9 mouse cellular contexts compared by ENCODE assay signal in genomic region chr12:51058569-51058968, GRCm38 (mm10).
DNase-seq lines count a peak whose midpoint lies in the region; ATAC-seq and TF ChIP-seq lines count a peak whose summit lies in the region.
"Had no signal": no experiment of that assay in that cellular context is flagged by ENCODE, and none has a peak within 500 bp of the region (broad histone marks: within the 10 kb centered on the region; RNA-seq: fewer than 3 reads in every experiment).

No protein-coding gene starts in this region.

- TF ChIP-seq CTCF in E14TG2a.4 (conservative IDR thresholded peaks at IDR 0.05; ENCODE audit: low read length), result no peak

- H3K4me3 ChIP-seq in E14TG2a.4 (replicated peaks; ENCODE audit: low read length), result 0 out of 2 replicates have a peak overlapping the region, but pooled peaks have one; percentile 7
- H3K4me3 ChIP-seq in forebrain, embryonic 16.5 days (replicated peaks; ENCODE audit: low read length), result no peak overlapping the region
- no peak overlapping the region for H3K4me3 ChIP-seq in intestine, embryonic 16.5 days (ENCODE audit: low read length)
- no peak overlapping the region for H3K4me3 ChIP-seq in midbrain, embryonic 11.5 days (ENCODE audit: low read depth, low read length)

- H3K27me3 ChIP-seq in E14TG2a.4 (ENCODE audit: insufficient read depth, low read length), result no peaks in the 10 kb centered on the region; the same call in 1 of the 2 replicates
- H3K27me3 ChIP-seq in forebrain, embryonic 16.5 days (replicated peaks; ENCODE audit: control insufficient read depth, insufficient read depth, low read length), result no peaks in the 10 kb centered on the region
- H3K27me3 ChIP-seq in intestine, embryonic 16.5 days (replicated peaks; ENCODE audit: control insufficient read depth, insufficient read depth, low read length), result no peaks in the 10 kb centered on the region
- H3K27me3 ChIP-seq in midbrain, embryonic 11.5 days (ENCODE audit: control insufficient read depth, insufficient read depth, low read length), result no peaks in the 10 kb centered on the region

- no peak overlapping the region for H3K4me2 ChIP-seq in forebrain, embryonic 16.5 days (ENCODE audit: low read length)
- peak overlapping the region; percentile 24 for H3K4me2 ChIP-seq in intestine, embryonic 16.5 days (ENCODE audit: low read depth, low read length)
- peak overlapping the region; percentile 17; the same call in 1 of the 2 replicates for H3K4me2 ChIP-seq in midbrain, embryonic 11.5 days

- H3K9ac ChIP-seq in forebrain, embryonic 16.5 days (replicated peaks; ENCODE audit: low read depth, low read length), result no peak overlapping the region
- H3K9ac ChIP-seq in intestine, embryonic 16.5 days (ENCODE audit: low read depth, low read length), result 0 out of 2 replicates have a peak overlapping the region, but pooled peaks have one; percentile 30
- no peak overlapping the region for H3K9ac ChIP-seq in midbrain, embryonic 11.5 days (ENCODE audit: low read length)

- no peak overlapping the region for H3K27ac ChIP-seq in forebrain, embryonic 16.5 days (ENCODE audit: low read length)
- no peak overlapping the region for H3K27ac ChIP-seq in intestine, embryonic 16.5 days (ENCODE audit: low read length)
- H3K27ac ChIP-seq in midbrain, embryonic 11.5 days (ENCODE audit: low read depth, low read length), result no peak overlapping the region
- H3K27ac ChIP-seq: macrophage had no signal

- 30% methylated on average over 12 of the region's 12 CpGs for WGBS in forebrain, embryonic 16.5 days
- 25% methylated on average over 12 of the region's 12 CpGs for WGBS in intestine, embryonic 16.5 days
- WGBS in midbrain, embryonic 11.5 days, result 32% methylated on average over 12 of the region's 12 CpGs

- peaks cover 10% of the 10 kb centered on the region for H3K4me1 ChIP-seq in E14TG2a.4 (replicated peaks; ENCODE audit: low read depth, low read length)
- H3K4me1 ChIP-seq in forebrain, embryonic 16.5 days (replicated peaks; ENCODE audit: control insufficient read depth, insufficient read depth, low read length), result peaks cover 5% of the 10 kb centered on the region; the same call in 1 of the 2 replicates
- H3K4me1 ChIP-seq in intestine, embryonic 16.5 days (ENCODE audit: control insufficient read depth, insufficient read depth, low read length), result no peaks in the 10 kb centered on the region
- no peaks in the 10 kb centered on the region for H3K4me1 ChIP-seq in midbrain, embryonic 11.5 days (ENCODE audit: control insufficient read depth, insufficient read depth, low read length)

- 0 out of 2 replicates have a peak, but pooled peaks have one; percentile 38 for ATAC-seq in forebrain, embryonic 16.5 days
- ATAC-seq in intestine, embryonic 16.5 days, result no peak
- peak; percentile 38; the same call in 1 of the 2 replicates for ATAC-seq in midbrain, embryonic 11.5 days (ENCODE audit: low FRiP score)

- peak; percentile 5 for DNase-seq in adrenal gland, postnatal 25 days
- DNase-seq in adrenal gland, postnatal 36 days, result no peak
- peak; percentile 81 for DNase-seq in midbrain, embryonic 11.5 days (ENCODE audit: low spot score, missing footprints)
- DNase-seq in telencephalon, adult 2 months (ENCODE audit: low read depth, low spot score), result peak; percentile 47
- no peak for DNase-seq in spleen, postnatal 4 days (ENCODE audit: low spot score in 2 of 2)

- H3K36me3 ChIP-seq in E14TG2a.4 (ENCODE audit: insufficient read depth, low read length), result no peaks in the 10 kb centered on the region
- H3K36me3 ChIP-seq in forebrain, embryonic 16.5 days (ENCODE audit: control insufficient read depth, insufficient read depth), result no peaks in the 10 kb centered on the region
- H3K36me3 ChIP-seq in intestine, embryonic 16.5 days (ENCODE audit: control insufficient read depth, insufficient read depth, low read length), result no peaks in the 10 kb centered on the region
- H3K36me3 ChIP-seq in midbrain, embryonic 11.5 days (ENCODE audit: control insufficient read depth, insufficient read depth, low read length), result no peaks in the 10 kb centered on the region

- H3K9me3 ChIP-seq in E14TG2a.4 (ENCODE audit: low read length), result no peaks in the 10 kb centered on the region
- no peaks in the 10 kb centered on the region for H3K9me3 ChIP-seq in forebrain, embryonic 16.5 days (ENCODE audit: control insufficient read depth, low read length)
- no peaks in the 10 kb centered on the region for H3K9me3 ChIP-seq in intestine, embryonic 16.5 days (ENCODE audit: control insufficient read depth, low read length)
- no peaks in the 10 kb centered on the region for H3K9me3 ChIP-seq in midbrain, embryonic 11.5 days (ENCODE audit: control insufficient read depth, low read length)

Comparison
In these comparisons a context has a peak if more than half of its experiments do, and no peak if none do; other contexts are left out.
1. DNase-seq: peak in adrenal gland, postnatal 25 days (single experiment), midbrain, embryonic 11.5 days (single experiment) and telencephalon, adult 2 months (single experiment); none in adrenal gland, postnatal 36 days (0 of 2) and spleen, postnatal 4 days (0 of 2).